Mouse (Mus musculus) embryonic fibroblast, embryonic 13.5 days (primary cell): Measurements from ENCODE around the gene Vrk3. TPM values are rescaled to one million over a fixed set of nuclear protein-coding genes. Genes with fewer than 3 reads are reported as not detected.

ENCODE experiments used
- H3K27ac ChIP-seq: 2 replicates; pipeline ENCODE4 v1.5.1; 2012; ENCODE audit warnings: low read length, control low read depth, inconsistent platforms; ENCODE audit not compliant: insufficient read depth
- H3K4me1 ChIP-seq: 2 replicates; pipeline ENCODE4 v1.6.1; 2011; ENCODE audit warnings: low read length; ENCODE audit not compliant: control insufficient read depth, insufficient read depth
- H3K4me3 ChIP-seq: 2 replicates; pipeline ENCODE4 v1.5.1; 2011; ENCODE audit warnings: mild to moderate bottlenecking, control low read depth, low read length; ENCODE audit not compliant: insufficient read depth
- CTCF ChIP-seq: IDR thresholded peaks from 2 replicates; pipeline ENCODE4 v1.5.1; 2011; ENCODE audit warnings: mild to moderate bottlenecking, control low read depth, low read length, moderate library complexity, borderline replicate concordance; ENCODE audit not compliant: insufficient read depth
- POLR2A ChIP-seq: IDR thresholded peaks from 2 replicates; pipeline ENCODE4 v1.6.1; 2011; ENCODE audit warnings: low read depth, mild to moderate bottlenecking, control low read depth, low read length, moderate library complexity
- polyA plus RNA-seq: library from polyadenylated mRNA; stranded (reverse); fragments of >200 nt; gene quantifications from 2 replicates; pipeline ENCODE4 v1.2.4, GENCODE M21; 2011; ENCODE audit warnings: low read depth; ENCODE audit not compliant: missing spikeins, insufficient read length

Vrk3 gene
- polyA plus RNA-seq, 1 experiment: 27.4 TPM

DNA sequence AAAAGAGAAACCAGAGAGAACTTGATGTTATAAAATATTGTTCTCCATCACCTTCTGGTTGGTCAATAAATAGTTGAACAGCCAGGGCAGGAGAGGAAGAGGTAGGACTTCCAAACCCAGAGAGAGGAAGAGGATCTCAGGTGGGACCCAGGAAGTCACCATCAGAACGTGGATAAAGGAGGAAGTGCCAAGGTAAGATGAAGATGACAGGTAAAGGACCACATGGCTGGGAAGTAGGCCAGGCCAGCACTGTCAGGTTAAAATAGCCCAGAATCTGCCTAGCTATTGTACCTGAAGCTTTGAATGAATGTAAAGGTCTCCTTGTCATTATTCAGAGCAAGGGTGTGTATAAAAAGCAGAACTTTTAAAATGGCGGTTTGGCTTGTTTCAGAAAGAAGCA, 60.7 kb downstream of the Vrk3 start:
- Histone ChIP-seq H3K27ac (no peak overlapping the region), H3K4me3 (no peak overlapping the region), H3K4me1 (no peaks in the 10 kb centered on the region)
- TF ChIP-seq CTCF (no peak), POLR2A (0 out of 2 replicates have a peak, but pooled peaks have one; percentile 29)

DNA sequence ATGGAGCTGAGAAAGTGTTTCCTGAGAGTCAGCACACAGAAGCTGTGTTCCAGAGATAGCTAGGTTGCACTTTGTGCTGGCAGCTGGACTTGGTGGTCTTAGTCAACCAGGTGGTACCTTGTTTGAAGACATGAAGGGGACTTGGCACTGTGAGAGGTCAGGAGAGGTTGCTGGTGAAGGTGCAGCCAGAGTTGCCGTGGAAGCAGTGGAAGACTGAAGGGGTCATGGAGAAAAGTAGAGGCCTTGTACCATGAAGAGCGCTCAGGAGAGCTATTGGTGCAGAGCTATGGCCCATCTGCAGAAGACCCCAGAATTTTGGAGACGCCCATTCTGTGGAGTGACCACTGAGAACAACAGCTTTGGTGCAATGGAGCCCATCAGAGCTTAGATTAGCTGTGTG, 61.3 kb downstream of the Vrk3 start:
- Histone ChIP-seq H3K4me1 (no peaks in the 10 kb centered on the region), H3K27ac (no peak overlapping the region), H3K4me3 (no peak overlapping the region)
- TF ChIP-seq CTCF: no peak
- TF ChIP-seq POLR2A: peak; percentile 50; the same call in 1 of the 2 replicates

DNA sequence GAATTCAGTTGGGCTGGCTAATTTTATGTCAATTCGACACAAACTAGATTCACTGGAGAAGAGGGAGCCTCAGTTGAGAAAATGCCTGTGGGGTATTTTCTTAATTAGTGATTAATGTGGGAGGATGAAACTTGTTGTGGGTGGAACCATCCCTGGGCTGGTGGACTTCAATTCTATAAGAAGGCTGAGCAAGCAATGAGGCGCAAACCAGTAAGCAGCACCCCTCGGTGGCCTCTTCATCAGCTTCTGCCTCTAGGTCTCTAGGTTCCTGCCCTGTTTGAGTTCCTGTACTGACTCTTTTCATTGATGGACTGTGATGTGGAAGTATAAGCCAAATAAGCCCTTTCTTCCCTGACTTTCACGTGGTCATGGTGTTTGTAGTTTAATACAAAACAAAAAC, 62.2 kb downstream of the Vrk3 start:
- no peaks in the 10 kb centered on the region for H3K4me1 ChIP-seq
- H3K27ac ChIP-seq: no peak overlapping the region
- TF ChIP-seq POLR2A: no peak
- TF ChIP-seq CTCF: no peak
- H3K4me3 ChIP-seq: no peak overlapping the region

DNA sequence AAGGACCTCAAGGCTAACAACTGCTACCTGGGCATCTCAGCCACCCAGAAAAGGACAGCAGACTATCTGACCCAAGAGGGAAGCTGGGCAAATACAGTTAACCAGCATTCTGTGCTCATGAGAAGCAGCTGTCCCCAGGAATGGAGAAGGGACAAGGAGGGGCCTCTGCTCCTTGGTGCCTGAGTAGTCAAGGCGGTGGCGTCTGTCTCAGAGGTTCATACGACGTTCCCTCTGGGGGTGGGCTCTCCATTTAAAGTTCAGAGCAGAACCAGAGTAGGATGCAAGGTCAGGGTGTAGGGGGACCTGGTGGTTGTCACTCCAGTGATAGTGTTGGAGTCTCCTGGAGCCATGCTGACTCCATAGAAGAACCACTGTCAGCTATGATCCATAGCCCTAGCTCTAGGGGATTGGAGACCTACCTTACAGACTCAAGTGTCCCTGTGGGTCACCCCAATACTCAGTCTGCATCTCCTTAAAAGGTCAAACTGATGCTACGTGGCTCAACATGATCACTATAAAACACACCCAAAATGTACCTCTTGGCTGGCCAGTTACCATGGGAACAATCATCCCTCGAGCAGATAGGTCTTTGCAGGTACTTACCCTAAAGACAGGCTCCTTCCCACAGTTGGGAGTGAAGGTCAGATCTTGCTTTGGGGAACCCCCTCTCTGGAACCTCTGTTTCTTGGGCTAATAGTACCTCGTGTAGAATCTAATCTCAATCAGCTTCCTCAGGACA, 62.8 kb downstream of the Vrk3 start:
- TF ChIP-seq CTCF: no peak
- peak; percentile 28; the same call in 1 of the 2 replicates for TF ChIP-seq POLR2A
- H3K27ac ChIP-seq: no peak overlapping the region
- H3K4me3 ChIP-seq: no peak overlapping the region
- no peaks in the 10 kb centered on the region for H3K4me1 ChIP-seq

DNA sequence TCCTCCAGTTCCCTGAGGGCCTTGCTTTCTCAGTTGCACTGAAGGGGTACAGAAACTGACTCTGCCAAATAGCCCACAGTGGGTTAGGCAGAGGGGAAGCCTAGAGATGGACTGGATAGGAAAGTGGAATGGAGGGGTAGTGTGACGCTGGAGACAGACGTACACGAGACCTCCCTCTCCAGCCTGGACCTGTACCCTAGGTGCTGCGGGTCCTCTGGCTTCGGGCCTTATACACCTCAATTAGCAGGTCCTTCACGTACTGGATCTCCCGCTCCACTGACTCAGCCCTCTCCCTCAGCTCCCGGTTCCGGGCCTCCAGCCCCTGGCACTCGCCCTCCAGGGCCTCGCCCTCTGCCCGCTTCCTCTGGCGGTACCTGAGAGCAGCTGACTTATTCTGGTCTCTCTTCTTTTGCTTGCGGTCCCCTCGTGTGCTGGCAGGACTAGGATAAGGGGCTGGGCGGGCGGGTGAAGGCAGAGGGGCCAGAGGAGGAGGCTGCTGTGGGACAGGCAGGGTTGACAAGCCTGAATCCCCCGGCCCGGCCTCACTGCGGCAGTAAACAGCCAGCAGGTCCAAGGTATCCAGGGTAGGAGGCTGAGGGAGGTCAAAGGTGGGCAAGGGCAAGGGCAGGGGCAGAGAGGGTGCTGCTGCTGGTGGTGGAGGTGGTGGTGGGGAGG, 64.6 kb downstream of the Vrk3 start:
- TF ChIP-seq CTCF (no peak), POLR2A (no peak)
- Histone ChIP-seq H3K4me3 (no peak overlapping the region), H3K4me1 (no peaks in the 10 kb centered on the region), H3K27ac (no peak overlapping the region)

DNA sequence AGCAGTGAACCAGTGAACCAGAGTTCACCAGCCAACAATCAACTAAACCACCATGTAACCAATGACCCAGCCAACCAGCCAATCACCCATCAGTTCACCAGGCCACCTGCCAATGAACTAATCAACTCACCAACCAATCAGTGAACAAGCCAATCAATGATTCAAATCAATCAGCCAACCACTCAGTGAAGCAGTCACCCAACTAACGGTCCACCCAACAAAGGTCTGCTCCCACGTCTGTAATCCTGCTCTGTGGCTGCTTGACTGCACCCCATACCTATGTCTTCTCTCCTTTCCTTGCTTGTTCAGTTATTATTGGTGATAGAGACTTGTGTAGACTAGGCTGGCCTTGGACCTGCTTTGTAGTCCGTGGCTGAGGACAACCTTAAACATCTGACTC, 65.8 kb downstream of the Vrk3 start:
- TF ChIP-seq POLR2A: no peak; the same call in 1 of the 2 replicates
- TF ChIP-seq CTCF: no peak
- Histone ChIP-seq H3K4me1 (no peaks in the 10 kb centered on the region), H3K27ac (no peak overlapping the region), H3K4me3 (peak overlapping the region; percentile 65; the same call in 1 of the 2 replicates)

DNA sequence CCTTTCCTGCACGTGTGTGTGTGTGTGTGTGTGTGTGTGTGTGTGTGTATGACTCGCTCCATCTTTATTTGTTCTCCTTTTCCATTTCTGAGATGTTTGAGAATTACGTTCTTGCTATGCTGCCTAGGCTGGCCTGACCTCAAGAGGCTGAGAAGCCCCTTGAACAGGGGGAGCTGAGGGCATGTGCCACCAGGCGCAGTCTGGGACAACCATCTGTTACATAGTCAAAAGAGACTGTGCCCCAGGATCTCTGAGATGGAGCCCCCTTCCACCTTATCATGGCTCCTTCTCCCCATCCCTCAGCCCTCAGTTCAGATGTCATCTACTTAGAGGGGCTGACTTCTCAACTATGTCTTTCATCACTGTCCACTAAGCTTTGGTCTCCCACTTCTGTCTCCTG, 66.2 kb downstream of the Vrk3 start:
- no peak for TF ChIP-seq POLR2A
- TF ChIP-seq CTCF: no peak
- peaks cover 2% of the 10 kb centered on the region; the same call in 1 of the 2 replicates for H3K4me1 ChIP-seq
- H3K4me3 ChIP-seq: peak overlapping the region; percentile 65; the same call in 1 of the 2 replicates
- no peak overlapping the region for H3K27ac ChIP-seq

DNA sequence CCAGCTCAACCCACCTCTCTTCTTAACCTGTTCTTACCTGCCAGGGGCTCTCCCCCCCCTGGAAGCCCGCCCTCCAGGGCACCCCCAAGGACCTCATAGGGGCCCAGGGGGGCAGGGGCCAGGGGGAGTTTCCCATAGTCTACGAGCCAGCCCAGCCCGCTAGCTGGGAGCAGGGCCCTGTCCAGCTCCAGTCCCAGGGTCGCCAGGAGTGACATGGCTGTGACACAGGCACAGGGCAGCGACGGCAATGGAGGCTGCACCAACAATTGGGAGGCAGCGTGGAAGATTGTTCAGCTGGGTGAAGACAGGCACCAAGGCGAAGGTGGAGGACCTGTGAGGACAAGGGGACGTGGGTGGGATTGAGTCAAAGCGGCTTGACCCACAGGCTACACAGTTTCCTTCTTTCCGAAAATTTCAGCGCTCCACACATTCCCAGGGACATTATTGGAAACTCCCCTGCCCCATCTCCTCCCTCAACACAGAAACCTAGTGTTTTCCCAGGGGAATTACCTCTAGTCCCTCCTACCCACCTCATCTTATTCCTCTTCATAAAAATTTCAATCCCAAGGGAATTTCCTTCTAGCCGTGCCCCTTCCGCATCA, 66.8 kb downstream of the Vrk3 start:
- Histone ChIP-seq H3K4me3 (peak overlapping the region; percentile 65), H3K4me1 (peaks cover 6% of the 10 kb centered on the region; the same call in 1 of the 2 replicates), H3K27ac (peak overlapping the region; percentile 19; the same call in 1 of the 2 replicates)
- TF ChIP-seq CTCF (no peak), POLR2A (no peak)

DNA sequence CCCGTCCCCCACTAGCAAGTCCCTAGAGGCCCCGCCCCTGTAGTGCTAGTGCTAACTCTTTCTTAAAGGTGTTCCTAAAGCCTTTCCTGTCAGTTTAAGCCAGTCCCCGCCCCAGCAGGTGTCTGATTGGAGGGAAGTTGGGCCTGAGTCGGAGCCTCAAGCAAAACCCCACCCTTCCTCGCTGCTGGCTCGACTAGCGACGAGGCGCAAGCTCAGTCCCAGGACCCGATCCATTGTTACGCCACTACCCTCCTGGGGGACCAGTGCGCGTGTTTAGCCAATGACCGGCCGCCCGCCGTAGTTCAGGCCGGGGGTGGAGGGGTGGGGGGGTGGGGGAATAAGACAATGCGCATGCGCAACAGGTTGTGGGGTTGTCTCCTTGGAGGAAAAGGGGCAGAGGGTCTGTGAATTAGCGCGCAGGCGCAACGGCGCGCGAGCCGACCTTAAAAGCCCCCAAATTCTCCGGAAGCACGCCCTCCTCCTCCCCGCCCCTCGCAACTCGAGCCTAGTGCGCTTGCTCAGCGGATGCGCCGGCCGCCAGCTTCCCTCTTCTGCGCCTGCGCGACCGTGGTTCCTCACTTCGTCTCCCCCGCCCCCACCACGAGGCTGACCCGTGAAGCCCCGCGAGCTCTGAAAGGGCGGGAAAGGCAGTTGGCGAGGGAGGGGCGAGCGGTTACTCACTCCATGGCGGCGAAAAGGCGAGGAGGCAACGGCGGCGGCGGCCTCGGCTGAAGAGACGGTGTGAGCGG, 67.7 kb downstream of the Vrk3 start, which contains the start of the genes Nup62 and Il4i1:
Nup62 (plus strand) TSS at position 368 of the 749 bp plus-strand sequence.
Il4i1 (plus strand) TSS at position 667 of the 749 bp plus-strand sequence.
- H3K4me1 ChIP-seq: peaks cover 12% of the 10 kb centered on the region; the same call in 1 of the 2 replicates
- H3K4me3 ChIP-seq: peak within 1 kb of the TSS; percentile 65
- TF ChIP-seq POLR2A (peak; percentile 82; the same call in 1 of the 2 replicates), CTCF (no peak)
- H3K27ac ChIP-seq: peak within 1 kb of the TSS; percentile 93
